Mouse (Mus musculus) A20 (cell line): Measurements from ENCODE around the gene Frrs1l.
A peak's percentile ranks its signal among the peaks of the same experiment; 100 is the strongest.

Experiments used
- DNase-seq: peaks from one replicate; pipeline ENCODE4 v3.0.0-alpha.2; 2011; ENCODE audit warnings: low read depth, low spot score

Frrs1l gene

DNA sequence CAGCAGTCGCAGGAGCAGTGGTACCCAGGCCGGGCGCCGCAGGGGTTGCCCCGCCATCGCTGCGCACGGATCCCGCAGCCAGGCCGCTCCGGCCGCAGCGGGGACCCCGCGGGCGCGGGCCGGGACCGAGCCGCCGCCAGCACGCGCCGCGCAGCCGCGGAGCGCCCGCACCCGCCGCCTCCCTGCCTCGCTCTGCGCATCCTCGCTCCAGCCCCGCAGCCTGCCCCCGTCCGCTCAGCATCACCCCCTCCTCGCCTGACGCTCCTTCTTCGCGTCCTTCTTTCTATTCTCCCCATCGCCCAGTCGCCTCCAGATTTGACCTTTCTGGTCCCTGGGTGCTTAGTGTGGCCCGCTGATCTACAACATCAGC is at the start of gene Frrs1l:
Frrs1l (minus strand) TSS at position 177 of the 370 bp plus-strand sequence.
- DNase-seq, result no peak

DNA sequence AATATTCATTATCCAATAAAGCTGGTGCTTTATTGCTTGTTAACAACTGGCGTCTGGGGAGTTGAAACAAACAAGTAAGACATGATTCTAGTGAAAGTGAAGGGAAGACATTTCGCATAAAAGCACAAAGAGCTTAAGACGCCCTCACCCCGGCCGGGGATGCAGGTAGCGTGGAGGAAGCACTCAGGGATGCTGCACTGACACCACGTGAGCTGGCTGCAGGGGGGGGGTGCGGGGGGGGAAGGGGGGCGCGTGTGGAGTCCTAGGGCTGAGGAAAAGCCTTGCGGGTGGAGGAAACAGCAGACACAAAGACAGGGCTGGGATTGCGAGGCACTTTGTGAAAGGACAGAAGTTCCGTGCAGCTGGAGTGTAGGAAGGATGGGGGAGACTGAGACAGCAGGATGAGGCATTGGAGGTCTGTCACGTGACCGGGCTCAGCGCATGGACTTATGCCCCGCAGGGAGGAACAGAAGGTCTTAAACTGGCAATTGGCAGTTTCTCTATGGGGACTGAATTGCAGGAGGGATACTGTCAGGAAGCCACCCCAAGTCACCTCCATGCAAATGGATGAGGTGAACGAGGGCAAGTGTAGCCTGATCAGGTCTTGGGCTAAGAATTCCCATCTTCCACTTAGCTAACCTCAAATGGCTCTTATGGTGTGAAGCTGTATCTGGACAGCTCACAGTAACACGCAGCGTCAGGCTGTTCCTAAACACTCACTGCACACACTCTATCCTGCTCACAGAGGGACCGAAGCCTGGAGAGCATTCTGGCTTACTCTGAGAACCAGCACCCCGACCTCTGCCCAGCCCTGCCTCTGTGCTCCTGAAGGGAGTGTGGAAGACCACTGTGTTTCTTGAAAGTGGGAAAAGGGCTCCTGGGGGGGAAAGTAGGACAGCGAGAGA is 49.2 kb upstream of the Frrs1l start:
- no peak for DNase-seq

DNA sequence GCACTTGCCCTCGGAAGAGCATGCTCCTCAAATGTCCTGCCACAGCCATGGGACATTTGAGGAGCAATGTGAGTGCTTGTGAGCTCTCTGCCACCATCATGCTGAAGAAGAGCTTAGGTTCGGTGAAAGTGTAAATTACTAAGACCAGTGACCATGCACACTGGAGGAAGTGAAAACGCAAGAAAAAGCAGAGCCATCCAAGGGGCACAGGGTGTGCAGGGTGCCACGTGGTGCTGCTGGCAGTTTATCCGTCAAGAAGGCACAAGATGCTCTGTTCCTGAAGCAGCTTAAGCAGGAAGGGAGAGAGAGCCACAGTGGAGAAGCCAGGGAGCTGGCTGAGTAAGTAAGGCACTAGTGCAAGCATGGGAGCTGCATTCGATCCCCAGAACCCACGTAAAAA is 47.4 kb upstream of the Frrs1l start:
- DNase-seq, result peak; percentile 67

DNA sequence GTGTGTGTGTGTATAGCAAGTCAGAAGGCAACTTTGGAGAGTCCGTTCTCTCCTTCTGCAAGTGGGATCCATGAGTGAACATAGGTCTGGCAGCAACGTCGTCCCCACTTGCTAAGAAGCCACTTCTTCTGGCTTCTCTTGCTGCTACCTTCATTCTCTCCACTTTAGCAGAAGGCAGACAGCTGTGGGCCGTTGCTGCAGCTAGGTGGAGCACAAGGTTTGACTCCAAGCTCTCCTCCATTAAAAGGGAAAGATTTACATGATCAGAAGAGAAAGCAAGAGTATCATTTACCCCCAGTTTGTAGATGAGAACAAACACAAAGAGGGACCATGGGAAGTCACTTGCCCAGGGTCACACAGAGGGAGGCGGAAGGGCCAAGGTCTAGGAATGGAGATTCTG is 44.0 kb upstream of the Frrs1l start:
- no peak for DNase-seq

DNA sequence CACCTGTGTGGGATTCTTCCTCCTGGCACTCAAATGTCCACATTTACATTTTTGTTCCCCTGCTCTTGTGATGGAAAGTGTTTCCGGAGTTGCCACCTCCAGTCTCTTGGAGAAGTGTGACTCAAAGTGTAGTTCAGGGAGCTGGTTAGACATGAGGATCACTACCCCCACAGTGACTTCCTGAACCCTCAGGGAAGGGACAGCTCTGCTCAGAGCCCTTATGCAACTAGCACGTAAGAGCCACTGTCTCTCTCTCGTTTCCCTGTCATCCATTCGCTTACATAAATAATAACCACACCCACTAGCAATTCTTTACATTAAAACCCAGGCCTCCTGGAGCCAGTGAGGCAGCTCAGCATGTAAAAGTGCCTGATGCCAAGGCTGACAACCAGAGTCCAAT is 41.2 kb upstream of the Frrs1l start:
- DNase-seq, result no peak

DNA sequence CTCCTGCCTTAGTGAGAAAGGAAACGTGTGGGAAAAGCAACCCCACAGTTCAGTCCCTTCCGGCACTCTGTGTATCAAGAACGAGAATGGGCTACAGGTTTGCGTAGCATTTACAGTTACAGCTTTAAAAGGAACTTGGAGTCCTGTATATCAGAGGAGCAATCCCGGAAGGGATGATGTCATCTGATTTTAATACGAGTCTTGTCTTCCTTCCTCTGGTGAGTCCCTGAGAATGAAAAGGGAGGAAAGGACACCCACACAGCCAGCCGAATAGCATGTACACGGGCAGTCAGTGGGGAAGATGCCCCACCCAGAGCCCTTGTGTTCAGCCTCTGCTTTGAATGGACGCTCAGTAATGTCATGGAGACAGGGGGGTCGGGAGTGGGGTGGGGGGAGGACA is 37.8 kb upstream of the Frrs1l start:
- DNase-seq, result no peak

DNA sequence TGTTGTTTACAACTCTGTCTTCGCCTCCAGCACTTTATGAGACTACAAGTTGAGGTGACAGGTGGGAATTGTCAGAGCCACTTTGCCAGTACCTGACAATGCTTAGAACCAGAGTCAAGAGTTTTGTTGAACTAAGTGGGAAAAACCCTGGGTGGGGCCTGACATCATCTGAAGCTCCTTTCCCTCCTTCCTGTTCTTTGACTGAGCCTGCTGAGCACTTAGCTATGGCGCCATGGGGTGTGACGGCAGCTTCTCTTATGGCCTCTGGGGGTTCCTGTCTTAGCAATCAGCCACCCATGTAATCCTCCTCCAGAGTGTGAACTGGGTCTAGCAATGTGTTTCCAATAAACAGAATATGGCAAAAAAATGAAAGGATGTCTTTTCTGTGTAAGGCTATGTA is 33.3 kb upstream of the Frrs1l start:
- no peak for DNase-seq

DNA sequence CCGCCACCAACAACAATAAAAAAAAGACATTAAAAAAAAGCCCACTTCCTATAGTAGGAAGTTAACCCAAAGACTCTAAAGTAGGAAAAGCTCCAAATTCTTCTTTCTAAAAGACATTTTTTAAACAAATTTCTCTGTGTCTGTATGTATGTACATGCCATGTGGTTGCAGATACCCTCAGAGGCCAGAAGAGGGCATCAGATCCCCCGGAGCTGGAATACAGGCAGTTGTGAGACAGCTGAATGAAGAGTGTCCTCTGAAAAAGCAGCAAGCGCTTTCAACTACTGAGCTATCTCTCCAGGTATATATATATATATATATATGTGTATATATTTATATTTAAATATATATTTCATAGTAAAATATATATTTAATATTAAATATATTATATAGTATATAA is 31.1 kb upstream of the Frrs1l start:
- DNase-seq, result peak; percentile 31

DNA sequence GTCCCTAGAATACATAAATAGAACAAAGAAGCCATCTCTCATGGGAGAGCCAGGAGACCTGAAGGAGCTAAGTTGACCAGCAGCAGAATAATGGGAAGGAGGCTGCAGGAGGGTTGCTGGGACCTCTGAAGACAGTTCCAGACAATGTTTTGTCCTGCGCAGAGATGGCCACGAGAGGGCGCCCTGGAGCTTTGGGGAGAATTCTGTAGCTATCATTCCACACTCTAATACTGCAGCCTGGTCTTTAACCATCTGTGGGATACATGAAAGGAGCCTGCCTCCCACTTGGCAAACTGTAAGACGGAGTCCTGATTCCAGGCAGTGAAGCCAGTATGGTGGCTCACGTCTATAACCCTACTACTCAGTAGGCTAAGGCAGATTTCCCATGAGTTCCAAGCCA is 27.0 kb upstream of the Frrs1l start:
- peak; percentile 59 for DNase-seq

DNA sequence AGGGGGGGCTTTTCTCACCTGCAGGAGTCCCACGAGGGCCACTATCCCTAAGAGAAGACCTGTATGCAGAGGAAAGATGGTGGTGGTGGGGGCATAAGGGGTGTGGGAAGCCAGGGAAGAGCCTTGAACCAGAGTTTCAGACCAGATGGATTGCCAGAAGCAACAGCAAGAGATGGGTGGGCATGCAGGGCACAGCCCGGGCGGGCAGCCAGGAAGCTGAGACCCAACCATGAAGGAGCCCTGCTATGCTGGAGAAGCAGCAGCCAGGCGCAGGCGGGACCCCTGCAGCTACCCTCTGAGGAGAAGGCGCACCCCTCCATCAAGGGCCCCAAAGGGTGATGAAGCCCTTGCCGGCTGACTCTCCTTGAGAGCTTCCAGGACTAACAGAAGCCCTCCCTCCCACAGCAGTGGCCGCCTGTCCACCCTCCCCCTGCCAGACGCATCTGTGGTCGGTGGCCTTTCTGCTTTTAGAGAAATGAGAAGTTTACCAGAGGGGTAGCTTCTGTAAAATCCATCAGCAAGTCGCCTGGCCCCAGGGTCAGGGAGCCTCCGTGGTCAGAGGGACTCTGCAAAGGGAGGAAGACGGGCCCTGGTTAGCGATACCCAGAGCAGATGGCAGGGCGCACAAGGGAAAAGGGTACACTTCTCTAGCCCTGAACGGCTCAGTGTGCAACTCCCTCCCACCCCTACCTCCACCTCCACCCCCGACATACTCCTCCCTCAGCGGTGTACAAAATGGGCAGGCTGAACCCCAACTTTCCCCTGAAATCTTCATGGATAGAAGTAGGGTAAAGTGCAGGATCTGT is 26.4 kb upstream of the Frrs1l start:
- no peak for DNase-seq

DNA sequence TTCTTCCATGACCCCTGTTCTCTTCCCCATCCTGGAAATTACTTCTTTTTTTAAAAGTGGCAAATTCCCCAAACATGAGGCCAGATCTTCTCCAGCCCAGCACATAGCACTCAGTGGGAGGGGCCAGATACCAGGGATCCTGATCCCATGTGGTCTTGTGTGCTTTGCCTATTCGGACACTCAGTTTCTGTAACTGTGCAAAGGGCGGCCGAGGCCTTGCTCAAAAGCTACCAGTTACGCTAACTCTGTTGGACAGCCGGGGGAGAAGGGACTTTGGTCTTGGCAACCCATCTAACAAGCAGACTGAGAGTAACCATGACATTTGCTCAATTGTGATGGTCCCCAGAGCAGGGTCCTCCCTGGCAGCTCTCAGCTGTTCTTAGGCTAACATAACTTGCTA is 24.8 kb upstream of the Frrs1l start:
- DNase-seq, result no peak

DNA sequence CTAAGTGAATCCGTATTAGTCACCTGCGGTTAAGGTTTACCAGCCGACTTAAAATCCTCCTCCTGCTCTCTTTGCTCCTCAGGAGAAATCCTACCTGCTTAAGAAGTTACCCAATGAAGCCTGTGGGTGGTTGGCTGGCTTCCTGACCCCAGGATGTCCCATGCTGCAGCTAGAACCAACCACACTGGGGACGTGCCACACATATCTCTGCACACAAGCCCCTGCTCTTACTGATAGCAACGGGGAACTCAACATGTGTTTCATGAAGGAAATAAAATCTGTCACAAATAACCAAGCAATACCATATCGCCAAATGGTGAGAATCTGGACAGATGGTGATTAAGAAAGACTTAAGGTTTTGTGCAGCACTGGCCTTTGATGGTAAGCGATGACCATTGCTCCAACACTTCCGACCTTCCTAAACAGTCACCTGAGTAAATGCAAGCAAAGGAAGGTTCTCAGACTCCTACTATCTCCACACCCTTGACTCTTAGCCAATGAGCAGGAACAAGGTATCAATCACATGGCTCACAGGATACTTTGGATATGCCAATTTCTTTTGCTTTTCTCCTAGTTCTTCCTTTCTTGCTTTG is 21.4 kb upstream of the Frrs1l start:
- no peak for DNase-seq

DNA sequence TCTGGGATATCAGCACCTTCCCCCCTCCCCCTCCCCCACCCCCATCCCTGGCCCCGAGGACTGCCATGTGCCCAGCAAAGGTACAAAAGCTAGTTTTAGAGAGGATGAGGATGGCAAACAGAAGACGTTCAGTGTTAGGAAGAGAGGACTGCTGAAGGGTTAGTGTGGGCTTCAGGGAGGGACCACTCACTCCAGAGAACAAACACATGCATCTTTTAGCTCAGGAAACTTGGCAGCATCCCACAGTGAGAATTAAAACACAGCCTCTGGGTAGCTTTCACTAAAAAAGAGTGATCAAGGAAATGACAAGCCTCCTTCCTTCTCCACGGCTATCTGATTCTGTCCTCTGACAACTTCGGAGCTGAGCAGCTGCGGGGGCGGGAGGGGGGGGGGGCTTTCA is 20.7 kb upstream of the Frrs1l start:
- DNase-seq, result no peak

DNA sequence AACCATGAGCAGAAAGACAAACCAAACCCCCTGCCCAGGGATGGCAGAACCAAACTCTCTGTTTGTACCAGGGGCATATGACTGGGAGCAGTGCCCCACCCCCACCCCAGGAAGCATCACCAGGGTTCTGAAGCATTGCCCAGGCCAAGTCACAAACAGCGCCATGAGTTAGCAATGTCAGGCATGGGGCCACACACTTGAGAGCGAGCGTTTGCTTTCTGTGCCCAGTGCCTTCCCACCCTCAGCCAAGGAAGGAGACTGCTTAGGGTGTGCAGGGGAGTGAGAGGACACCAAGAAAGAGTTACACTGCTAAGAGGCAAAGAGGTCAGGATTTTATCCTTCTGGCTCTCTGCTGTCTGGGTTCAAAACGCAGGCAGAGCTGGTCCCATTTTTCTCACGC is 20.2 kb upstream of the Frrs1l start:
- DNase-seq, result no peak

DNA sequence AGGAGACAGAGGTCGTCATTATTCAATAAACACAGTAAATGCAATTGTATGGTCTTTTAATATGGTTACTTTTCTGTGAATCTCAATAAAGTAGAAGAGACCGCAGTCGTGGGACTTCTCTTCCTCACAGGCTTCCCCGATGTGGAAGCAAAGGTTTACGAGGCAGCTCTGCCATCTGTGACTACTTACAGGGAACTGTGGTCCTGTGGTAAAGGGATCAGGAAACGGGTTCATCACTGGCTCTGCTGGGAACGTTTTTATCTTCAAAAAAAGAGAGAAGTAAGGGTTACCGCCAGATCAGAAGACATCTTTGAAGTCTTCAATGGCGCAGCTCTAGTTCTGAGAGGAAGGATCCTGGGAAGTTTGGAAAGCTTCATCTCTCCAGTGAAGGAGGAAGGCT is 17.5 kb upstream of the Frrs1l start:
- no peak for DNase-seq

DNA sequence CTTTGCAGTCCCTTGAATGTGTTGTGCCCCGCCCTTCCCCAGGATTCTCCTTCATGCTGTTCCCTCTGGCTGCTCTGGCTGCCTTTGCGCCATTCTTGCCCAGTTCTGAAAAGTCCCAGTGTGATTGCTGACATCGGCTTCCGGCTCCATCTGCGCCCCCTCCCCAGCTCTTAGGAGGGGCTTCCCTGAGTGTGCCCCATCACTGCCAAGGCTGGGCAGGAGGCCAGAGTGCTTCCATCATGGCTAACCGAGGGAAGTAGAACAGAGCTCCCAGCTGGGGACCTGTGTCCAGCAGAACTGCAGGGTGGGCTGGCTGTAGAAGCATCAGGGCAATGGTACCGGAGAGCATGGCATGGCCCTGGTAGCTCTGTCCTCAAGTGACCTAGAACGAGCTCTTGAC is 14.8 kb upstream of the Frrs1l start:
- no peak for DNase-seq

DNA sequence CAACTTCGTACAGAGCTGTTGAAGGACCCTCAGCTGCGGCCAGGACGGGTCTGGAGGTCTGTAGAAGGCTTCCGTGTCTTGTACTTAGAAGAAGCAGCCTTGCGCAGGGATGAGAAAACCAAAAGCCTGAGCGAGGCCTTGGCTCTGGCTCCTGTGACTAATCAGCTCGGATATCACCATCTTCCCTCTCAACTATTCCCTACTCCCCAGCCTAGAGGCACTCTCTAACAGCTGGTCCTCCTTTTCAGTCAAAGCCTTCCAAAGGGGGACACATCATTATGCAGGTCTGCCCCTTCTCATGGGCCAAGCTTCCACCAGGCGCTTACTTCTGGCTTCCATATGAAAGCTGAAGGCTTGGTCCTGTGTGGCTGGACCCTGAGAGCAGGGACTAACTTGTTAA is 13.7 kb upstream of the Frrs1l start:
- DNase-seq, result no peak

DNA sequence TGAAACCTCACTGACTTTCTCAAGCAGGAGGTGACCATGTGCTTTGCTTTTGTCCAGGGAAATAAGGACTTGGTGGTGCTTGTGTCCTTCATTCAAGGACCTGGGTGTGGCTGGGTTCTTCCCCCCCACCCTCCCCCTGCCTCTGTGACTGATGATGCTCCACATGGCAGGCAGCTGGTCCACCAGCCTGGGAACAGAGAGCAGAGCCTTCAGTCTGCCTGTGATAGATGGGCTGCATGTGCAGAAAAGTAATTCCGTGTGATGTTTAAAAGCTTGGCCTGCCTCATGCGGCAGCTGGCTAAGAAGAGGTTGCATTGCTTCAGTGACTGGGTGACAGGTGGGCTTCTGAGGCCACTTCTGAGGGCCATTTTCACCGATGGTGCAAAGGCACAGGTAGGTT is 12.6 kb upstream of the Frrs1l start:
- DNase-seq, result no peak

DNA sequence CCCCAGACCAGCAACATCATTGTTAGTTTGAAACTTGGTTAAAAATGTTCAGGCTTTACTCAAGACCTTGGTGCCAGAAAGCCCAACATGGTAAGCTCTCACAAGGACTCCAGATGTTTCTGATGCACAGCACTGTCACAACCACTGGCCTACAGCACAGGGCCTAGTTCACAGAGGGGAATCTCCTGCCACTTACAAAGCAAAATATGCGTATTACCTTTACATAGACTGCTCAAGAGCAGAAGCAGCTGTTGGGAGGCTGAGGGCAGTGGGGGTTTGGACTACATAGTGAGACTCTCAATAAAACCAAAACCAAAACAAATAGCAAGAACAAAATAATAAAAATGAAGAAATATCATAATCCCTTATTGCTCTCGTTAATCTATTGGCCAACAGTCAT is 11.2 kb upstream of the Frrs1l start:
- no peak for DNase-seq

DNA sequence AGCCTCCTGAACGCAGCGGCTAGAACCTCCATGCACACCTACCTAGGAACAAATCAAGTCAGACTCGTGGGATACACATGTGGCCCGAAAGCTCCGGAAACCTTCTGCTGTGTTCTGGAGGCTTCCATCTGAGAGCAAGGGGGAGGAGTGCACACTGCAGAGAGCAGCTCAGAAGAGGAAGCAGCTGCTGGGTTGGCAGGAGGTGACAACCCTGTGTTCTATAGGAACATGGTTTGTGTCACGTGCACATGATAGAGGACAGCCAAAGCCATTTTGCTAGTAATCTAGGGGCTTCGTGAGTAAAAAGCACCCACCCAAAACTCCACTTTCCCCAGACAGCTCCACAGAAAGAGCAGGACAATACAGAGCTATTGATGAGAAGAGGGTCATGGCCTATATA is 3.1 kb upstream of the Frrs1l start:
- DNase-seq, result peak; percentile 45

DNA sequence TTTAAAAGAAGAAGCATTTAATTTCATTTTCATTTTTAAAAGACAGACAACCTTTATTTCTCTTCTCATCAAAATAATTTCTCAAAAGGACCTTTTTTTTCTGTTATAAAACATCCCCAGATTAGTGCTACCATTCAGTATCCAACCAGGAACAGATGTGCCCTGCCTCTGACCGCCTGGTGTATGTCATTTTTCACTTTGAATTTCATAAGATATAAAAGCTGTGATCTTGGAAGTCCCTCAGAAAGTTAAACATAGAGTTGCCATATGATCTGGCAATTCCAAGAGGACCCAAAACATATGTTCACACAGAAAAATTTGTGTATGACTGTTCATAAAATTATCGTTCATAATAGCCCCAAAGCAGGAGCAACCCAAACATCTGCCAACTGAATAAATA is 1.8 kb upstream of the Frrs1l start:
- no peak for DNase-seq

DNA sequence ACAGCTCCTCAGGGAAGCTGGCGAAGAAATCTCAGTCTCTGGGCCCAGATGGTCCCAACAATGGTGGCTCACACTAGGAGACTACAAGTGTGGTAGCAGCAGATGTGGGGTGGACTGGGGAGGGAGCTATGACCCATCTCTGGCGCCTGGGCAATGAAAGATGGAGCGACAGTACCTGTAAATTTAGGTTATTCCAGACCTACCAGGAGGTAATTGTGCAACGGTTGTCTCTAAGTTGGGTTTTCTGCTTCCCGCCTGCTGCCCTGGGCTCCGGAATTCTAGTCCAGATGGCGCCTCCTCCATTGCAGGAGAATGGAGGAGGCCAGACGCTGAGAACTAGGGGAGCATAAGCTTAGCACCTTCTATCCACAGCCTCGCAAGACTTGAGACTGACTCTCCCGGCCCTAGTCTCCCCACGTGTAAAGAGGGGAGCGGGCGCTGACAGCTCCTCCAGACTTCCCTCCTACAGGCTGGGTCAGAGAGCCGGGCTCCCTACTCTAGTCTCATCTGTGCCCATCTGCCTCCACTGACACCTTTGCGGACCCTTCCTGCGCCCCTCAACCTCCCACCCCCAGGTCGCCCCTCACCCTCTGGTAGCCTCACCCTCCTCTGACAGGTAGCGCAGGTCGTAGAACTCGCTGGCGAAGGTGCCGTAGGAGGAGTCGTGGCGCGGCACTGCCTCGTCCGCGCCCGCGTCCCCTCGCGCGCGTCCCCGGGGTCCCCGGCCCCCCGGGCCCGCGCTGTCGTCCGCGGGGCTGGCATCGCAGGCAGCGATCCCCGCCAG is 568 bp downstream of the Frrs1l start:
- DNase-seq, result no peak
